Mouse (Mus musculus) cerebellum, adult 11 months (tissue): Measurements from ENCODE around the gene Olfr371.

Source experiments
- DNase-seq: peaks from one replicate; pipeline ENCODE4 v3.0.0; 2022

Olfr371 gene

DNA sequence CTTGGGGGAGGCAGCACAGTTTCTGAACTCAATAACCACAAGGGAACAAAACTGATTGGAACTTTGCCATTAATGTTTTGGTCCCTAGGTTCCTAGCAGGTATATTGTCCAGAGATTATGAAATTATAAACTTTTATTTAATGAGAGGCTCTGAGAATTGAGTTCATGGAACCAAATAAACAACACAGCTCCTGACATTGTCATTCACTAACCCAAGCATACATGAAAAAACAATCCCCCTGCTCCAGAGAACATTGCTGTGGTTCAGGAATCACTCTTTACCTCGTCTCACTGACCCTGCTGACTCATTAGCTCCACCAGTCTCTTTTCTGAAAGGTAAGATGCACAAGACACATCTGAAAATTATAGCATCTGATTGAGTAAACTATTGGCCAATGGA lies at the start of gene Olfr371:
TSS of gene Olfr371 (plus strand) at position 301 of the 400 bp plus-strand sequence.
- no peak for DNase-seq

DNA sequence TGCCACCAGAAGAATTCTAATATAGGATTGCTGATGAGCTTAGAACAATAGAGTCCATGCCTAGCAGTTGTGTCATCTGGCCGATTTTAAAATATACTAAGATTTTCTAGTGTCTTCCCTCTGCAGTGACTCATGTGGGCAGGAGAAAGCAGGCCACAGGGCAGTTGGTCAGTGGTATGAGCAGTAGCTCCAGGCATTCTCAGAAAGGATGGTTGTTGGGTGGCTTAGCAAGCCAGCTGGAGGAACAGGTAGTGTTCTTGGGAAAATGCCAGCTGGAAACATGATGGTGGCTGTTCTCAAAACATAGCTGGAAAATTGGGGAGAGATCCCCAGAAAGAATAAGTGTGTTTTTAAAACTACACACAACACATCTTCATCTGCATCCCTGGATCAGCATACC lies 33.4 kb upstream of the Olfr371 start:
- no peak for DNase-seq

DNA sequence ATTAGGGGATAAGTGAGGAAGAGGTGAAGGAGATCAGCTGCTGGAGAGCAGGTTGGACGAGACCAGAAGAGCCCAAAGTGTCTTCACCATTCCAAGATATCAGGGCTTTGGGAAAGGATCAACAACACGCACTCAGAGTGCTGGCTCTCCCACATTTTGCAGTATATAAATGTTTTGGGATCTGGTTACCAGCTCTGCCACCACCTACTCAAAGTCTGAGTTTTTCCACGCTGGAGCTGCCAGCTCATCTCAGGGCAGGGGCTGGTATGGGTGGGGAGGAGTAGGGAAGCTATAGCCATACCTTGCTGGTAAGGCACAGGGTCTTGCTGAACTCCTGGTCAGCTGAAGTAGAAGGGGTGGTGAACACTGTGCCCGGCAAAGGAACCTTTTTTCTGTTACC lies 5.6 kb upstream of the Olfr371 start:
- DNase-seq: no peak

DNA sequence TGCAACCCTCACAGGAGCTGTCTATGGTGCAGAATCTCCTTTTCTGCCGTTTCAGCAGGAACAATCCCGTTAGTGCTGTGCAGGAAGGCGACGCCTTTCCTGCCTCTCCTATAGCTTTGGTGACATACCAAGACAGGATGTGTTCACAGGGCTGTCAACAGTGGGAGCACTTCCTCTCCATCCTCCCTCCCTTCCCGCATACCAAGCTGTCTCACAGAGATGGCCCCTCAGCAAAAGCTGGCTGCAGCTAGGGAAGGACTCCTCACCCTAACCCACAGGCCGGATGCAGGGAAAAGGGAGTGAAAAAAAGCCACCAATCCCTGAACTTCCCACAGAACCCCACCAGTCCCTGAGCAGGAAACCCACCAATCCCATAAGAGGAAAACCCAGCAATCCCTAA lies 4.8 kb upstream of the Olfr371 start:
- no peak for DNase-seq

DNA sequence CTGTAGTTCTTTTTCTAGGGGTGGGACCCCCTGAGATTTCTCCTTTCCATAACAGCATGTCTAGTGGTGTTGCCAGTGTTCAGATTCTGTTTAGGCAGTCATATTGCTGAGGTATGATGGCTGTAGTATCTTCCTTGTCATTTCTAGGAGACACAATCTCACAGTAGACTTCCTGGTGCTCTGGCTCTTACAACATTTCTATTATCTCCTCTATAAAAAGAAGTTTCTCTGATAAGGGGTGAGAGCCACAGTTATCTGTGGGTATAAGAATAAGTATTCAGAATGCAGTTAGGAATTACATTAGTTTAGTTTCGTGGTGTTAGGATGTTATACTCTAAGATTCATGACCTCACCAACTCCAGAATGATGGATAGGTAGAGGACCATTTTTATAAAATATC lies 1.5 kb downstream of the Olfr371 start:
- DNase-seq: no peak
